Mouse (Mus musculus): ENCODE data around the gene Olfr599.
"Not testable (repeated sequence)": the region's sequence is repeated elsewhere in the genome, so short reads cannot be mapped to it uniquely, and the experiment has no call there.

- TF ChIP-seq MAFK (IDR thresholded peaks at IDR 0.05; ENCODE audit: insufficient read depth, low read depth, low read length); ZC3H11A (IDR thresholded peaks at IDR 0.05; ENCODE audit: borderline replicate concordance, low read depth, low read length); CHD2 (IDR thresholded peaks at IDR 0.05; ENCODE audit: low read depth, low read length): not testable (repeated sequence)
Measured at GRCm38 (mm10) chr7:103305348-103305747, 30.4 kb upstream of the Olfr599 start, which contains the start of gene Olfr596.
